Mouse (Mus musculus) E14TG2a.4 (cell line): Measurements from ENCODE around the gene Apex2.

Source experiments
- H3K27me3 ChIP-seq: 2 replicates; pipeline ENCODE4 v1.6.1; 2014; ENCODE audit warnings: low read length, control low read depth; ENCODE audit not compliant: insufficient read depth
- H3K36me3 ChIP-seq: 2 replicates; pipeline ENCODE4 v1.6.1; 2014; ENCODE audit warnings: low read length, control low read depth; ENCODE audit not compliant: insufficient read depth
- H3K4me1 ChIP-seq: replicated peaks from 2 replicates; pipeline ENCODE4 v1.6.1; 2014; ENCODE audit warnings: low read depth, low read length, control low read depth
- H3K4me3 ChIP-seq: replicated peaks from 2 replicates; pipeline ENCODE4 v1.5.1; 2014; ENCODE audit warnings: mild to moderate bottlenecking, low read length
- H3K9me3 ChIP-seq: 2 replicates; pipeline ENCODE4 v1.6.1; 2014; ENCODE audit warnings: low read length, control low read depth
- CTCF ChIP-seq: conservative IDR thresholded peaks from 2 replicates; pipeline ENCODE4 v1.5.1; 2014; ENCODE audit warnings: low read length
- NANOG ChIP-seq: IDR thresholded peaks from 2 replicates; pipeline ENCODE4 v1.6.1; 2014; ENCODE audit warnings: borderline replicate concordance, low read length, mixed read lengths
- POU5F1 ChIP-seq: IDR thresholded peaks from 2 replicates; pipeline ENCODE4 v1.6.1; 2014; ENCODE audit warnings: low read length, borderline replicate concordance

The Apex2 gene

GRCm38 (mm10) chrX:150581921-150582320, 7.7 kb downstream of the Apex2 start:
- TF ChIP-seq NANOG (no peak), CTCF (no peak), POU5F1 (no peak)
- H3K4me3 ChIP-seq: no peak overlapping the region
- no peaks in the 10 kb centered on the region for H3K27me3 ChIP-seq
- H3K9me3 ChIP-seq: no peaks in the 10 kb centered on the region
- peaks cover 46% of the 10 kb centered on the region for H3K36me3 ChIP-seq
- H3K4me1 ChIP-seq: peaks cover 2% of the 10 kb centered on the region; the same call in 1 of the 2 replicates

- no peaks in the 10 kb centered on the region for H3K9me3 ChIP-seq
- no peaks in the 10 kb centered on the region for H3K27me3 ChIP-seq
- no peak for TF ChIP-seq POU5F1
- no peak for TF ChIP-seq CTCF
- TF ChIP-seq NANOG: no peak
These were observed 24.9 kb downstream of the Apex2 start for GRCm38 (mm10) chrX:150564644-150565357.

GRCm38 (mm10) chrX:150554032-150554431, 35.6 kb downstream of the Apex2 start:
- H3K27me3 ChIP-seq: no peaks in the 10 kb centered on the region
- TF ChIP-seq CTCF (no peak), NANOG (no peak), POU5F1 (no peak)
- H3K4me1 ChIP-seq: no peaks in the 10 kb centered on the region
- peaks cover 14% of the 10 kb centered on the region for H3K36me3 ChIP-seq
- H3K9me3 ChIP-seq: no peaks in the 10 kb centered on the region
- H3K4me3 ChIP-seq: no peak overlapping the region

More at GRCm38 (mm10) chrX:150564644-150565357, 24.9 kb downstream of the Apex2 start:
- no peak overlapping the region for H3K4me3 ChIP-seq
- H3K36me3 ChIP-seq: peaks cover 13% of the 10 kb centered on the region
- H3K4me1 ChIP-seq: no peaks in the 10 kb centered on the region

- no peaks in the 10 kb centered on the region for H3K9me3 ChIP-seq
- peaks cover 14% of the 10 kb centered on the region for H3K36me3 ChIP-seq
- no peaks in the 10 kb centered on the region for H3K27me3 ChIP-seq
- no peak overlapping the region for H3K4me3 ChIP-seq
- H3K4me1 ChIP-seq: no peaks in the 10 kb centered on the region
- TF ChIP-seq NANOG: no peak
- TF ChIP-seq POU5F1: no peak
- TF ChIP-seq CTCF: no peak
These were observed 37.7 kb downstream of the Apex2 start for GRCm38 (mm10) chrX:150551986-150552385.

GRCm38 (mm10) chrX:150549639-150550038, 40.0 kb downstream of the Apex2 start:
- no peaks in the 10 kb centered on the region for H3K9me3 ChIP-seq
- peaks cover 14% of the 10 kb centered on the region for H3K36me3 ChIP-seq

GRCm38 (mm10) chrX:150547239-150547638, 42.4 kb downstream of the Apex2 start, which contains the start of gene Alas2:
TSS of gene Alas2 (plus strand) at chrX:150547375.
- no peaks in the 10 kb centered on the region for H3K4me1 ChIP-seq
- no peak for TF ChIP-seq NANOG
- no peak for TF ChIP-seq POU5F1
- TF ChIP-seq CTCF: no peak
- H3K27me3 ChIP-seq: no peaks in the 10 kb centered on the region
- H3K36me3 ChIP-seq: peaks cover 9% of the 10 kb centered on the region
- no peak within 1 kb of the TSS for H3K4me3 ChIP-seq
- no peaks in the 10 kb centered on the region for H3K9me3 ChIP-seq

More at GRCm38 (mm10) chrX:150549639-150550038, 40.0 kb downstream of the Apex2 start:
- H3K4me3 ChIP-seq: no peak overlapping the region
- no peaks in the 10 kb centered on the region for H3K27me3 ChIP-seq
- TF ChIP-seq NANOG (no peak), POU5F1 (no peak), CTCF (no peak)
- H3K4me1 ChIP-seq: no peaks in the 10 kb centered on the region

- no peaks in the 10 kb centered on the region for H3K36me3 ChIP-seq
- no peaks in the 10 kb centered on the region for H3K27me3 ChIP-seq
- TF ChIP-seq NANOG (no peak), CTCF (no peak), POU5F1 (no peak)
- no peaks in the 10 kb centered on the region for H3K4me1 ChIP-seq
- H3K9me3 ChIP-seq: no peaks in the 10 kb centered on the region
- no peak overlapping the region for H3K4me3 ChIP-seq
These were observed 48.0 kb downstream of the Apex2 start for GRCm38 (mm10) chrX:150541684-150542083.

- Histone ChIP-seq H3K27me3 (no peaks in the 10 kb centered on the region), H3K4me1 (no peaks in the 10 kb centered on the region), H3K4me3 (no peak overlapping the region), H3K9me3 (no peaks in the 10 kb centered on the region), H3K36me3 (no peaks in the 10 kb centered on the region)
- TF ChIP-seq NANOG (no peak), POU5F1 (no peak), CTCF (no peak)
These were observed 49.6 kb downstream of the Apex2 start for GRCm38 (mm10) chrX:150540111-150540510.
